Mouse (Mus musculus) stomach, embryonic 15.5 days (tissue): ENCODE results near the gene Ncf1. TPM values are rescaled to one million over a fixed set of nuclear protein-coding genes. Genes with fewer than 3 reads are reported as not detected.

Experiments used
- ATAC-seq: fragments of 200-750 bp; cut with Nextera tagmentation; 2 replicates; pipeline ENCODE4 v1.8.0; 2017; ENCODE audit warnings: low read depth, moderate number of reproducible peaks, moderate TSS enrichment; ENCODE audit not compliant: insufficient read depth, low FRiP score
- H3K27ac ChIP-seq: fragments of 300-500 bp; sonication (generic); 2 replicates; pipeline ENCODE4 v1.5.1; 2015; ENCODE audit warnings: mild to moderate bottlenecking, inconsistent platforms
- H3K27me3 ChIP-seq: fragments of 300-500 bp; sonication (generic); replicated peaks from 2 replicates; pipeline ENCODE4 v1.6.1; 2015; ENCODE audit warnings: inconsistent platforms
- H3K36me3 ChIP-seq: fragments of 300-500 bp; sonication (generic); 2 replicates; pipeline ENCODE4 v1.6.1; 2015; ENCODE audit warnings: inconsistent platforms
- H3K4me1 ChIP-seq: fragments of 300-500 bp; sonication (generic); 2 replicates; pipeline ENCODE4 v1.6.1; 2015; ENCODE audit warnings: inconsistent platforms
- H3K4me2 ChIP-seq: fragments of 300-500 bp; sonication (generic); 2 replicates; pipeline ENCODE4 v1.6.1; 2015; ENCODE audit warnings: mild to moderate bottlenecking, inconsistent platforms
- H3K4me3 ChIP-seq: fragments of 300-500 bp; sonication (generic); replicated peaks from 2 replicates; pipeline ENCODE4 v1.5.1; 2015; ENCODE audit warnings: inconsistent platforms
- H3K9ac ChIP-seq: fragments of 300-500 bp; sonication (generic); 2 replicates; pipeline ENCODE4 v1.6.1; 2015; ENCODE audit warnings: inconsistent platforms
- H3K9me3 ChIP-seq: fragments of 300-500 bp; sonication (generic); 2 replicates; pipeline ENCODE4 v1.6.1; 2016; ENCODE audit warnings: inconsistent platforms
- WGBS: fragments of 180-500 bp; shearing (Covaris S2); methylation state at CpG from one replicate; pipeline ENCODE4 v1.1.7; 2015; 5-methylcytosine and 5-hydroxymethylcytosine counted together
- polyA plus RNA-seq: library from polyadenylated mRNA; unstranded; fragments of >200 nt; fragmentation: Nextera tagmentation; extraction: Ambion mirVana; gene quantifications from 2 replicates; pipeline ENCODE4 v1.2.1, GENCODE M21; 2015

Gene Ncf1
- 7.1 and 7.9 TPM in 2 replicates for polyA plus RNA-seq

DNA sequence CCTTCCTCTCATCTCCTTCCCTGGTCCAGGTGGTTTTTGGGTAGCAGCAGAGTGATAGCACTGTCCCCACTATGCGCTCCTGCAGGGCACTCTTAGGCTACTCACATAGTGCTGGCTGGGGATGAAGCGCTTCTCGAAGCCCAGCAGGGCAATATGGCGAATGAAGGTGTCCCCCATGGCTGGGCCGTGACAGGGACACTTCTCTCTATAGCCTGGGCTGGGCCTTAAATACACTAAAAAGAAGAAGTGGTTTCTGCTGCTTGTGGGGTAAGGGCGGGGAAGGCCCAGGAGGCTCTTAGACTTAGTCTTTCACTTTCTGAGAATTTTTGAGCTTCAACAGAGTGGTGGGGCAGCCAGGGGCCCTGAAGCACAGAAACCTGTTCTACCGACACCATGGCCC is at the start of gene Ncf1:
TSS of gene Ncf1 (minus strand) at position 235 of the 400 bp plus-strand sequence.
- no peaks in the 10 kb centered on the region for H3K9me3 ChIP-seq
- H3K36me3 ChIP-seq = no peaks in the 10 kb centered on the region
- no peak within 1 kb of the TSS for H3K27ac ChIP-seq
- H3K4me2 ChIP-seq = no peak within 1 kb of the TSS
- ATAC-seq = no peak
- WGBS = 76% methylated on average over 7 of the region's 7 CpGs
- 0 out of 2 replicates have a peak, but pooled peaks cover 18% of the 10 kb centered on the region for H3K4me1 ChIP-seq
- H3K27me3 ChIP-seq = no peaks in the 10 kb centered on the region
- H3K9ac ChIP-seq = no peak within 1 kb of the TSS
- H3K4me3 ChIP-seq = peak within 1 kb of the TSS; percentile 11; the same call in 1 of the 2 replicates

DNA sequence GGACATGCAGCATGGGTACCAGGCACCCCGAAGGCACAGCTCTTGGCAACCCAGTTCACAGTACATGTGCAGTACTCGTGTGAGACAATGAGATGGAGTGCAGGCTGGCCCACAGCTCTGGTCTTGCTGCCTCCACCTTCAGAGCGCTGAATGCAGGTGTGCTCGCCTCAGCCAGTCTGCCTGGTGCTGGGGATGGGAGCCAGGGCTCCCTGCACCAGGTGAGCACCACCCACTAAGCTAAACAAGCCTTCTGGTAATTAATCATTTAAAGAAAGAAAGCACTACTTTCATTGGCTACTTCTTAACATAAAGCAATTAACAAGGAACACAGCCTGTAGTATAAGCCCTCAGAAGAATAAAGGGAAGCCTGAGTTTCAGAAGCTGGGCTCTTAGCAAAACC is 47.7 kb upstream of the Ncf1 start:
- ATAC-seq = peak; percentile 72
- Histone ChIP-seq H3K9ac (no peak overlapping the region), H3K4me1 (no peaks in the 10 kb centered on the region), H3K27me3 (no peaks in the 10 kb centered on the region), H3K27ac (peak overlapping the region; percentile 69; the same call in 1 of the 2 replicates), H3K4me2 (no peak overlapping the region), H3K4me3 (no peak overlapping the region), H3K36me3 (peaks cover 62% of the 10 kb centered on the region), H3K9me3 (no peaks in the 10 kb centered on the region)
- 71% methylated on average over 4 of the region's 4 CpGs for WGBS

DNA sequence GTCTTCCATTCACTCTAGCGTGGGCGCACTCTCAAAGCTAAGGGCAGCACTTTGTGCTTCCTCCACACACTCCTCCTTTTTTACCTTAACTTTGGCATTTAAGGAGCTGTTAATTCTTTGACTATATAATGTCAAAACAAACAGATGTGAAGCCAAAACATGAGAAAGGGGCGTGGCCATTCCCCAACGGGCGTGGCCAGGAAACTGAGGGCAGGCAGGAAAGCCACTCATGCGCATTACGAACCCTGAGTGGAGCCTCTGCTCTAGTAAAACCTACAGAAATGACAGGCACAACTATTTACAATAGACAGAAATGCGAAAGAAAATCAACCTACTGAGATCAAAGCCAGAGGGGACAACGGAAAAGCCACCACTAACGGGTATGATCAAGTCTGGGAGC is 46.1 kb upstream of the Ncf1 start:
- H3K9me3 ChIP-seq = no peaks in the 10 kb centered on the region
- H3K9ac ChIP-seq = no peak overlapping the region
- no peak overlapping the region for H3K27ac ChIP-seq
- 82% methylated on average over 10 of the region's 10 CpGs for WGBS
- H3K27me3 ChIP-seq = no peaks in the 10 kb centered on the region
- no peak overlapping the region for H3K4me2 ChIP-seq
- H3K4me3 ChIP-seq = no peak overlapping the region
- no peaks in the 10 kb centered on the region for H3K4me1 ChIP-seq
- no peak for ATAC-seq
- peaks cover 64% of the 10 kb centered on the region for H3K36me3 ChIP-seq

DNA sequence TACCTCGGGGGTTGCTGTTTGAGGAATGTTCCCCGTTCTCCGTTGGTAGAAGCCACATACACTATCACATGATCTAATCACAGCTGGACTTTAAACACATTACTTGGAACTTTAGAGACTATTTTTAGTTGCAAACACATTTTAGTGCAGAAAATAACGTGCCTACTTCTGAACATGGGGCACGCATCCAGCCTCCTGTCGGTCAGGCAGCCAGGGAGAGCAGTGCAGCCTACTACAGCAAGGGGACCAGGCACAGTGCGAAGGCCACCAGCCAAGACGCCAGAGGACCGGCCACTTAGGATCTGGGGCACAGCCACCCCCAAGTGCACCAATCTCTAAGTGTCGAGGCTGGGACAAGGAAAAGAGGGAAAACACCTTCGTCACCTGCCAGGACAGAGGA is 45.6 kb upstream of the Ncf1 start:
- H3K9me3 ChIP-seq = no peaks in the 10 kb centered on the region
- ATAC-seq = no peak
- WGBS = 77% methylated on average over 11 of the region's 11 CpGs
- no peak overlapping the region for H3K9ac ChIP-seq
- H3K4me2 ChIP-seq = no peak overlapping the region
- H3K36me3 ChIP-seq = peaks cover 63% of the 10 kb centered on the region
- no peaks in the 10 kb centered on the region for H3K27me3 ChIP-seq
- H3K4me1 ChIP-seq = no peaks in the 10 kb centered on the region
- no peak overlapping the region for H3K4me3 ChIP-seq
- H3K27ac ChIP-seq = no peak overlapping the region

DNA sequence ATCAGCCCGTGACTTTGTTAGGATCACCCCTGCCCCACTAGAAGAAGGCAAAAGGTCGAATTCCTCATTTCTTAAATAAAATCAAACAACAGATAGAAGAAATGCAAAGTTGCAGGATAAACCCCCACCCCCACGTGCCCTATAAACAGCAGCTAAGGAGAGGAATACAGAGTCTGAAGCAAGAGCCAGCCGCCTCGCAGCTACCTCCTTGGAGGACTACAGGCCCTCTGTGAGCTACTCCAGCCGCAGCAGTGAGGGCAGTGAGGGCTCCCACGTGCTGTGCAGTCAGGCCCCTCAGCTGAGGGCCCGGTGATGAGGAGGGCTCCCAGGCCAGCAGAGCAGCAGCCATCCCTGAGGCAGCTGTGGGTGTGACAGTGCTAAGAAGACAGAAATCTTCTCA is 44.3 kb upstream of the Ncf1 start:
- peaks cover 58% of the 10 kb centered on the region for H3K36me3 ChIP-seq
- no peaks in the 10 kb centered on the region for H3K27me3 ChIP-seq
- H3K9ac ChIP-seq = no peak overlapping the region
- no peaks in the 10 kb centered on the region for H3K9me3 ChIP-seq
- 82% methylated on average over 8 of the region's 8 CpGs for WGBS
- no peak overlapping the region for H3K4me2 ChIP-seq
- no peak overlapping the region for H3K4me3 ChIP-seq
- no peak overlapping the region for H3K27ac ChIP-seq
- H3K4me1 ChIP-seq = no peaks in the 10 kb centered on the region
- ATAC-seq = no peak

DNA sequence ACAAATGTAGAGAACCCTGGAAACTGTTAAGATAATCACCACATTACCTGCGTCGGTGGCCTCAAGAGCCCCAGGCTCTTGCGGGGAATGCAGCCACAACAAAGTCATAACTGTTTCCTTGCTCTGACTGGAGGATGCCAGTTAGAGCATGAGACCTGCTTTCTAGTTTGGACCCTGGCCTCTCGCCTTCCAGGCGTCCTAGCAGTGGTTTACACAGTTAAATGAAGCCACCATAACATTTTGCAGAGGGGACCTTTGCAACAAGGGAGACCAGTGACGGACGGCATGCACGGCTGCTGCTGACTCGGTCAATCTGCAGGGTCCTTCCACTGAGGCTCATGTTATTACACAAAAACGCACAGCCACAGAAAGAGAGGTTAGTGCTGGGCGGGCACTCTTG is 43.3 kb upstream of the Ncf1 start:
- Histone ChIP-seq H3K9ac (no peak overlapping the region), H3K36me3 (peaks cover 61% of the 10 kb centered on the region), H3K4me1 (no peaks in the 10 kb centered on the region), H3K4me3 (no peak overlapping the region), H3K9me3 (no peaks in the 10 kb centered on the region), H3K27ac (no peak overlapping the region), H3K4me2 (no peak overlapping the region), H3K27me3 (no peaks in the 10 kb centered on the region)
- no peak for ATAC-seq
- WGBS = 79% methylated on average over 11 of the region's 11 CpGs

DNA sequence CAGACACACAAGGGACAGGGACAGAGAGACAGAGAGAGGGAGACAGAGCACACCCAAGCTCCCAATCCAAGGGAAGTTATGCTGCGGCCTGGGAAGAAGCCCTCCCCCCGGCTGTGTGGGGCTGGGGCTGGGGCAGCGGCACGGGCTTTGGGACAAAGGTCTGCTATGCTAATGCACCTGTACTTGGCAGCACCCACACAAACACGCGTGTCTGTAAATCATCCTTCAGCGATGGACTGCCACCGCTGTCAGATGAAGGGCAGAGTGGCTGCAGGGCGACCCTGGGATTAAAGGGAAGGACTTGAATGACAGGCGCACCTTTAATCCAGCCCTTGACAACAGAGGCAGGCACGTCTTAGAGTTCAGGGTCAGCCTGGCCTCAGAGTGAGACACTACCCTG is 42.0 kb upstream of the Ncf1 start:
- H3K9ac ChIP-seq = no peak overlapping the region
- no peak overlapping the region for H3K27ac ChIP-seq
- no peaks in the 10 kb centered on the region for H3K27me3 ChIP-seq
- H3K36me3 ChIP-seq = peaks cover 64% of the 10 kb centered on the region
- WGBS = 90% methylated on average over 11 of the region's 11 CpGs
- H3K9me3 ChIP-seq = no peaks in the 10 kb centered on the region
- no peak overlapping the region for H3K4me3 ChIP-seq
- H3K4me1 ChIP-seq = no peaks in the 10 kb centered on the region
- no peak for ATAC-seq
- no peak overlapping the region for H3K4me2 ChIP-seq

DNA sequence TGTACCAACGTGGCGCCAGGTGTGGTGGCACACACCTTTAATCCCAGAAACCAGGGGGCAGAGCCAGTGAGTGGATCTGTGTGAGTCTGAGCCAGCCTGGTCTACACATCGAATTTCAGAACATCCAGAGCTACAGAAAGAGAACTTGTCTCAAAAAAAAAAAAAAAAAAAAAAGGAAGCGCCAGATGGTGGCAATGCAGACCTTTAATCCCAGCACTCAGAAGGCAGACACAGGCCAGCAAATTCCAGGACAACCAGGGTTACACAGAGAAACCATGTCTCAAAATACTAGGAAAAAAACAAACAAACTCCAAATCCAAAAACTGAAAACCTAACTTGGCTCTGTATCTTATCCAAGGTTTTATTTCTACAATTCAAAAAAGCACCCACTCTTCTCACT is 41.1 kb upstream of the Ncf1 start:
- WGBS = 76% methylated on average over 4 of the region's 4 CpGs
- Histone ChIP-seq H3K4me2 (no peak overlapping the region), H3K36me3 (peaks cover 65% of the 10 kb centered on the region), H3K27me3 (no peaks in the 10 kb centered on the region), H3K9me3 (no peaks in the 10 kb centered on the region), H3K9ac (no peak overlapping the region), H3K27ac (no peak overlapping the region), H3K4me1 (no peaks in the 10 kb centered on the region), H3K4me3 (no peak overlapping the region)
- ATAC-seq = no peak

DNA sequence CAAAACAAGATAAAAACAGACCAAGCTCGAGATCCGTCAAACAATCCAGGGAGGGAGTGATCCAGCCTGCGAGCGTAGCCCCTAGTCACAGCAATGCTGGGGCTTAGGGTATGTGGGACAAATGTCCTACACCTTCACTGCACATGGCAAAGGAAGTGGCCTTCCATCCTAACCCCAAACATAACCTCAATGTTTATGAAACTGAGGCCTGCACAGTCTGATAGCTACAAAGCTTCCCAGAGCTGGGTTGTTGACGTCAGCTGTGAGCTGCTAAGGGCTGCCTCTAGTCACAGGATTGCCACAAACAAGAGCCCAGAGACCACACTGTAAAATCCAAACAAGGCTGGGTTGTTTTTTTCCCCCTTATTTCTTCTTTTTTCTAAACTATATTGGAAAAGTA is 40.3 kb upstream of the Ncf1 start:
- no peak for ATAC-seq
- Histone ChIP-seq H3K4me1 (no peaks in the 10 kb centered on the region), H3K27me3 (no peaks in the 10 kb centered on the region), H3K4me3 (no peak overlapping the region), H3K36me3 (peaks cover 69% of the 10 kb centered on the region), H3K4me2 (no peak overlapping the region), H3K9ac (no peak overlapping the region), H3K27ac (no peak overlapping the region), H3K9me3 (no peaks in the 10 kb centered on the region)
- 80% methylated on average over 5 of the region's 5 CpGs for WGBS

DNA sequence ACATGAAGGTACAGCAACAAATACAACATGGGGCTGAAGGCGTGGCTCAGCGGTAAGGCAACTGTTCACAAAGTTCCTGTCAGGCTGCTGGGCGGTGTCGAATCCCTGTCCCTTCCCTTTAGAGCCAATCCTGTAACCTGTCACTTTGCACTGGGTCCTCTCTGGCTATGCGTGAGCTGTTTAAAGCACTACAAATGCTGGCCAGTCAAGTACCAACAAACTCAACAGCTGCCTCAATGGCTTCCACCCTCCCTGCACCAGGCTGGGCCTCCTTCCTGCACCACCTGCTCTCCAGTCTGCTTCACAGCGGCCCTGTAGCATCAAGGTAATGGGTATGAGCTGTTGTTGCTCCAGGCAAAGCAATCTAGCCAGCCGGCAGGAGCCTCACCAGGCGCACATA is 39.3 kb upstream of the Ncf1 start:
- no peaks in the 10 kb centered on the region for H3K9me3 ChIP-seq
- WGBS = 92% methylated on average over 8 of the region's 8 CpGs
- H3K27ac ChIP-seq = no peak overlapping the region
- H3K4me2 ChIP-seq = no peak overlapping the region
- no peak overlapping the region for H3K9ac ChIP-seq
- H3K4me3 ChIP-seq = no peak overlapping the region
- no peaks in the 10 kb centered on the region for H3K4me1 ChIP-seq
- no peak for ATAC-seq
- no peaks in the 10 kb centered on the region for H3K27me3 ChIP-seq
- H3K36me3 ChIP-seq = peaks cover 72% of the 10 kb centered on the region

DNA sequence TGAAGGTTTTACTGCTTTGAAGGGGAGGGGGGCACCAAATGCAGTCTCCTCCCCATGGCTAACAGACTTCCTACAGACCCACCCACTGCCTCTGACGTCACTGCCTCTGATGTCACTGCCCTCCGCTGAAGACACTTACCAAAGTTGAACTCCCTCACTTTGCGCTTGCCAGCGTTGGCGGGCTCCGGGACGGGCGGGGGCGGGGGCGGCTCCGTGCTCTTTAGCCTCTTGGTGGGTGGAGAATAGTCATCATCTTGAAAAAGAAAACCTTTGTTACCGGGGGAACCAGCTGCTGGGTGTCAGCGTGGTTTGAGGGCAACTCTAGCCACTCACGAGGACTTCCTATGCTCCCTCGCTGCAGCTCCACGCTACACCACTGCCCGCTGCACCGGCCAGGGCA is 37.0 kb upstream of the Ncf1 start:
- no peak overlapping the region for H3K27ac ChIP-seq
- no peak overlapping the region for H3K4me2 ChIP-seq
- H3K4me1 ChIP-seq = no peaks in the 10 kb centered on the region
- no peaks in the 10 kb centered on the region for H3K9me3 ChIP-seq
- ATAC-seq = no peak
- no peak overlapping the region for H3K9ac ChIP-seq
- H3K27me3 ChIP-seq = no peaks in the 10 kb centered on the region
- 80% methylated on average over 18 of the region's 18 CpGs for WGBS
- peaks cover 73% of the 10 kb centered on the region for H3K36me3 ChIP-seq
- no peak overlapping the region for H3K4me3 ChIP-seq

DNA sequence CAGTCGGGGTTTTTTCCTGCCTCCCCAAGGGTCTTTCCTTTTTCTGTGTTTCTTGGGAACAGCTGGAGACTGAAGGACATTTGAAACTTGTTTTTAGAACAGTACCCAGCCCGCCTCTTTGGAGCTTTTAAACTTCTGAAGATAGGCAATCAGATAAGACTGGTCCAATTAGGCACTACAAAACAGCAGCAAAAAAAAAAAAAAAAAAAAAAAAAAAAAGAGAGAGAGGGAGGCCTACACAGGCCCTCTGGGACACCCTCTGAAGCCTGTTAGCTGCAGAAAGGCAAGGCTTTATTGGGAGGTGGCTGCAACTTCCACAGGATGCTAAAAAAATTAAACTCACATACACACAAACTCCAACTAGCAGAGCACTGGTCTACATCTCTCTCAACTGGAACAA is 36.5 kb upstream of the Ncf1 start:
- ATAC-seq = no peak; the same call in 1 of the 2 replicates
- Histone ChIP-seq H3K4me2 (no peak overlapping the region), H3K27ac (no peak overlapping the region), H3K36me3 (peaks cover 76% of the 10 kb centered on the region), H3K4me3 (no peak overlapping the region), H3K4me1 (no peaks in the 10 kb centered on the region), H3K9me3 (no peaks in the 10 kb centered on the region), H3K9ac (no peak overlapping the region), H3K27me3 (no peaks in the 10 kb centered on the region)
- 80% methylated on average over 2 of the region's 2 CpGs for WGBS

DNA sequence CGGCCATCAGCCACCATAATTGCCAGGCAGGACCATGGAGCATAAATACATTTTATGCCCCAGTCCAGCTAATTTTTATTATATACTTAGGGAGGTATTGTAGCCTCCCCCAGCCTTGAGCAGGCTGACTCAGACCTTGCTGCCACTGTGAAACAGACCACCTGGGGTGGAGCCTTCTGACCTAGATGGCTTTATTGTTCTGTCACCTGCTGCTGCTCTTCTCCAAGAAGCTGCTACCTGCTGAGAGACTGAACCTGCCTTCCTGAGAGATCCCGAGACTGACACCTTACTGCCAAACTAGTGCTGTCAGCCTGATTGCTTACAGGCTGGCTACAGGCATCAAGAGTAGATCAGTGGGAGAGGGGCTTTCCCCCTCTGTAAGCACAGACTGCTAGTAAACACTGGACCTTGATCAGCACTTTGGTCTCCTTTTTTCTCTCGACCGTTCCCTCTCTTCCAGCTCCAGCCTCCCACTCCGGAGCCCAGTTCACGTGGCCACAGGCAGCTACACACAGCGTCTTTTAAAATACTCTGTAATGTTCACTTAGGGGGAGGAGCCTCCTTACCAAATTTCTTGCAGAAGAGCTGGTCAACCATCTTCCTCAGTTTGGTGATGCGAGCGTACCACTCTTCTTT is 30.7 kb upstream of the Ncf1 start:
- Histone ChIP-seq H3K9ac (no peak overlapping the region), H3K4me1 (no peaks in the 10 kb centered on the region), H3K4me2 (no peak overlapping the region), H3K27me3 (no peaks in the 10 kb centered on the region), H3K4me3 (no peak overlapping the region), H3K9me3 (no peaks in the 10 kb centered on the region), H3K27ac (no peak overlapping the region), H3K36me3 (peaks cover 88% of the 10 kb centered on the region)
- WGBS = 90% methylated on average over 9 of the region's 9 CpGs
- ATAC-seq = no peak
